Mouse (Mus musculus) 3T3-L1 (cell line): ENCODE results near the gene Elane.

ENCODE experiments used
- DNase-seq: peaks from one replicate; pipeline ENCODE4 v3.0.0-alpha.2; 2015; ENCODE audit warnings: low read depth, low spot score

The Elane gene

DNA sequence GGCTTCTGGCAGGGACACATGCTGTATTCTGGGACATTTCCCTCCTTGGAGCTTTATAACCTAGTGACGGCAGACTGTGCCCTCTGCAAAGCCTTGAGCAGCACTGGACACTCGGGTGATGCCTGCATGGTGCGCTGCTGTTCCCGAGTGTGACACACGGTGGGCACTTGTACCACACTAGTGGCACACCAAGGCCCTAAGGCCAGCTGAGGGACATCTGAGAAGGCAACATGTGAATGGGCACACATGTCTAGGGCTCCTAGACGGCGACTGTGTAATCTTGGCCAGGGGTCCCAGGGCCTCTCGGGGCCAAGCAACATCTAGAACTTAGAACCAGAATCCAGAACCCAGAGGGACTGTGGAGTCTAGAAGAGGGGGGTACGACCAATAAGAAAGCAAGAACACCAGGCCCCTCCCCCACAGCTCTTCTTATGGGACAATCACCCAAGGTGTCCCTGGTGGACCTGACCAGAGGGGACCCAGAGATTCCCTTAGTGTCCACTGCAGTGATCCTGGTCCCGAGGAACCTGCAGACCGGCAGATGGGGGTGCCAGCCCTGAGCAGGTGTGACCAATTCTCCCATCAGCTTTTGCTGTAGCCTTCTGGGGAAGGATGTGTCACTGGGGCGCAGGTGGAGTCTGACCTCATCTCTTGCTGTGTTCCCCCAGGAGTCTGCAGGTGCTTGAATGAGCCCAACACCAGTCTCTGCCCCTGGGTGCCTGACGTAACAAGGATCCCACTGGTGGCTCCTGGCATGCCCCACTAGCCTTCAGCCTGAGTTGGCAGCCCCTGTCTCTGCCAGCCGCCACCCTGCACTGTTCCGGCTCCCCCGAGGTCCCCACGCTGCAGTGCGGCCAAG lies 44.1 kb downstream of the Elane start:
- no peak for DNase-seq

DNA sequence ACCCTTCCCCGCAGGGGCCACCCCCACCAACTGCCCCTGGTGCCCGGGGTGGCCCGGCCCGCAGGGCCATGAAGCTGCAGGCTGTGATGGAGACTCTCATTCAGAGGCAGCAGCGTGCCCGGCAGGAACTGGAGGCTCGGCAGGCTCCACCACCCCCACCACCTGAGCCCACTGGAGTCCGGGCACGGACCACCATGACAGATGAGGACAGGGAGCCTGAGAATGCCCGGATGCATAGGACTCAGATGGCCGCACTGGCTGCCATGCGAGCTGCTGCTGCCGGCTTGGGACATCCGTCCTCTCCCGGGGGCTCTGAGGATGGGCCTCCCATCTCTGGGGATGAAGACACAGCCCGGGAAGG lies 44.8 kb downstream of the Elane start:
- no peak for DNase-seq

DNA sequence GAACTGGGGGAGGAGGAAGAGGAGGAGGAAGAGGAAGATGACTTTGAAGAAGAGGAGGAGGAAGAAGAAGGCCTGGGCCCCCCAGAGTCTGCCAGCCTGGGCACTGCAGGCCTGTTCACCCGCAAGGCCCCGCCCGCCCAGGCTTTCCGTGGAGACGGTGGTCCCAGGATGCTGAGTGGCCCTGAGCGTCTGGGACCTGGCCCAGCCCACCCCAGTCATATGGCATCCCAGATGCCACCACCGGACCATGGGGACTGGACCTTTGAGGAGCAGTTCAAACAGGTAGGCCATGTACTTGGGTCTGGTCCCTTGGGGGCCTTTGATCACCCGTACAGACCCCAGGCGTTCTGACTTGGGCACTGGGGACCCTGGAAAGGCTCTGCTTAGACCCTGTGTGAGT lies 45.8 kb downstream of the Elane start:
- no peak for DNase-seq

DNA sequence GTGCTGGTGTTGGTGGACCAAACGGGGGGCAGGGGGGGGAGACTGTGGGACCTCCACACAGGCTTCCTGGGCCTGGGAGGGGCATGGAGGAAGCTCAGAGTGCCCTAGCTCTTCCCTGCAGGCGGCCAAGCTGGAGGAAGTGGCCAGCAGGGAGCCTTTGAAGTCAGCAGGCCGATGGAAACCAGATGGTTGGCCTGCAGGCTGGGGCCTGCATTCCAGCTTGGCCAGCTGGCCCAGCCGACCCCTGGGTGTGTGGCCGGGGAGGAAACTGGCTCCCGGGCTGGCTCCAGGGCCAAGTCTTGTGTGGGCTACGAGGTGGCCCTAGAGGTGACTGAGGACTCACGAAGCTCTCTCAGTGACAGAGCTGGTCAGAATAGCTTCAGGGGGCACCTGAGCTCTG lies 46.7 kb downstream of the Elane start:
- DNase-seq: peak; percentile 83

DNA sequence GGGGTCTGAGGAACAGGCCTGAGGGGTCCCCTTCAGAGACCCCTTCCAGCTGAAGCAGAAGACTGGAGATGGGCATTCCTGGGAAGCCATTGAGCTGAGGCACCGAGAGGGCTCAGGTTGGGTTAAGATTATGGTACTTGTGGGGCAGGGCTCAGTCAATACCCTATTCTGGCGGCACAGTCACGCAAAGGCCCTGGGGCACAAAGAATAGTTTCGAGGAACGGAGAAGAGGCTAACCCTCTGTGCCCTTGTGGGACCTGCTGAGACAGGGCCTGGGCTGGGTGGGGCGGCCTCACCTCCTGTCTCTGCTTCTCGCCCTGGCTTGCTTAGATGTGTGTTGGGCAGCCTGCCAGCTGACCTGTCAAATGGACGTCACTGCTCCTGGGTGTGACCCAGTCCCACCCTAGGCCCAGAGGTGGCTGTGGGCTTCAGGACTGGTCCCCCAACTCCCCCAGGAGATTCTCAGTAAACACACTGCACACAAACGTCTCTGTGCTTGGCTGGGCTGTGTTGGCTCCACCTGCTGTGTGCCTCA lies 47.2 kb downstream of the Elane start:
- DNase-seq: no peak

DNA sequence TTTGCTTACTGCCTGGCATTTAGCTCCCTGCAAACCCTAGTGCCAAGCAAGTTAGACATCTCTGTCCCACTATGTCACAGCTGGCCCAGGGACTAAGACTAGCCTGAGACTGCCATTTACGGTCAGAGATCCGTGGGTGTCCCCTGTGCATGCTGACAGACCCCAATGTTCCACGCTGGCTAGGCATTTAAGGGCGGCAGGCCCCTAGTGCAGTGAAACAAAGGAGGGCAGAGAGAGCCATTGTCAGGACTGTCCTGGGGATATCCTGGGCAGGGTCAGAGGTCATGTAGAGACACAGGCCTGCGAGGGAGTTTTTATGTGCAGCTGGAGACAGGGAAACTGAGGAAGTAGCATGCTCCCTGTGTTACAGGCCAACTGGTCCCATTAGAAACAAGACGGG lies 47.8 kb downstream of the Elane start:
- DNase-seq: no peak

DNA sequence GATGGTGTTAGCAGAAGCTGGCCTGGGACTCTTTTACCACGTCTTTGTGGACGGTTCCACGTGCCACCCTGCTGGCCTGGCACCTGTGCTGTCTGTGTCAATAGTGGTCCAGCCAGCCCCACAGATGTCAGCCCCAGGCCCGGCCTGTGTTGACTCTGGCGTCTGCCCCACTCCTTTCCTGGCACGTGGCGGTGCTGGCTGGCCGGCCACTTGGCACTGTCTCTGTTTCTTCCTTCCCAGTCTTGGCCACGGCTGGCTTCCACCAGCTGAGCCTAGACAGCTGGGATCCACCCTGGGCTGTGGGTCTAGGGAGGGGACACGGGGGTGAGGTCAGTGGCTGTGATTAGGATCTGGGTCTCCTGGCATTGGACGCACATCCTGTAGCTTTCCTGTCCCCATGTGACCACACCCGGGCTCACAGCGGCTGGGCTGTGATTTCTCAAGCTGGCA lies 48.2 kb downstream of the Elane start:
- peak; percentile 47 for DNase-seq

DNA sequence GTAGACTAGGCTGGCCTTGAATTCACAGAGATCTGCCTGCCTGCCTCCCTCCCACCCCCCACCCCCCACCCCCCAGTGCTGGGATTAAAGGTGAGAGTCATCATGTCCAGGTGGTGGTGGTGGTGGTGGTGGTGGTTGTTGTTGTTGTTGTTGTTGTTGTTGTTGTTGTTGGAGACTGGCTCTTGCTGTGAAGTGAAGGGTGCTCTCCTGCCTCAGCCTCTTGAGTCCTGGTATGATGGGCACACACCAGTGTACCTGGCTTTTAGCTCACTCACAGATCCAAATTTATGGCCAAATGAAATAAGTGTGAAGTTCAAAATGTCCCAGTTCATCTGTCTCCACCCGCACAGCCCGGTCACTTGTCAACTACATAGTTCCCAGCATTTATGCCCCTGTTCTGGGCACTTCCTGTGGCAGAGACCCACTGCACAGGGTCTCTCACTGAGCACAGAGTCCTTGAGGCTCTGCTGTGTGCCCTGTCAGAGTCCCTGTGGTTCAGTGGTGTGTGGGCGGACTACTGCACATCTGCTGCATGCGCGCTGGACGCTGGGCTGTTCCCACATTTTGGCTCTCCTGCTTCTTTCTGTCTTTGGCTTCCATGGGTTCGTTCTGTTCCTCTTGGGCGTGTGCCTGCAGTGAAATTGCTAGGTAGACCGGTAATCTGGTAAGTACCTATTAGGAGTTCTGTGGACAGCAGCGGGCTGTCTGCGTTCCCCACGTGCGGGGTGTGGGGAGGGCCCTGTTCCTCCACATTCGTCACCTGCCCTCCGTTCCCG lies 48.9 kb downstream of the Elane start:
- no peak for DNase-seq

DNA sequence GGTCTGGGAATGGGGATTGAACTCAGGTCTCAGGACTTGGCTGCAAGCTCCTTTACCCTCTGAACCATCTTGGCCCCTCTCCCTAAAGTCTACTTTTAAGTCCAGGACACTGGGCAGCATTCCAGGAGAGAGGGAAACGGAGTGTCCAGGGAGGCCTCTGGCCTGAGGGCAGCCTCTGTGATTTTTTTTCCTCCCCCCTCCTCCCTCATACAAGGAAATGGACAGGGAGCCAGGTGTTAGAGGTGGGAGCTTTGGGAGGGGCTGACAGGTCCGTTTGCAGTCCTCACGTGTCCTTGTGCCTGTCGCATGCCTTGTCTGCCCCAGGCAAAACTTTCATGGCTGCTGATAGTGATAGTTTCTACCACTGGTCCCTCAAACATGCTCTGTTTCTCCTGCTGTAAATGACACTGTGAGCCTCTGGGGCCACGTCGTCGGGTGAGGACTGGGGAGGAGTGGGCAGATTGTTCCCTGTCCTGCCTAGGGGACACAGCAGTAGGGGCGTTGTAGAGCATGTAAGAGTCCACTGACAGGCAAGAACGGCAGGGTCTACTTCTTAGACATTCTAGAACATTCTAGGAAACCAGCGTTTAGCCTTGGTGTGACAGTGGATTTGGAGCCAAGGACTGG lies 50.4 kb downstream of the Elane start:
- DNase-seq: no peak

DNA sequence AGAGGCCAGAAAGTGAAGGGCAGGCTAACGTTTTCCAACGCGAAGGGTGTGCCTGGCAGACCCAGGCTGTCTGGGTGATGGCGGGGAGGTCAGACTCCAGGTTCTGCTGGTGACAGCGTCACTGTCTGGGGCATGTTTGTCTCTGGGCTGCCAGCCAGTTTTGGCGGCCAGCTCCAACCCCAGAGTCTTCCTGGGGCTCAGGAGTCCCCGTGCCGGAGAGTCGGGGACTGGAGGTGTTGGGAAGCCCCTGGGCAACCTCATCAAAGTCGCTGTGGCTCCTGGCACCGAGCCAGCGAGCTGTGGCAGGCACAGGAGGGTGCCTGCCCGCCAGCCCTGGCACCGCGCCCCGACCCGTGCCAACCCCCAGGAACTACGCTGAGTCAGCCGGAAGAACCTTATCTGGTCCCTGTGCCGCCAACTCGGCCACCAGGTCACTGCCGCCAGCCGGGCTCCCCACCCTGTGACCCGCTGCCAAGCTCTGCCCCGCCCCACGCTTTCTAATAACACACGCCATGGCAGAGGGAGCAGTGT lies 50.9 kb downstream of the Elane start:
- DNase-seq: no peak
